Mouse (Mus musculus) telencephalon, adult 2 months (tissue): ENCODE measurements at regions not wholly inside any gene's neighbourhood (a gene's known extent, or its start where the extent isn't known, plus 50 kb on each side); places are given as distances from the start of the nearest gene placed in this dataset.

Experiments
- DNase-seq: peaks from one replicate; pipeline ENCODE4 v3.0.0-alpha.2; 2011; ENCODE audit warnings: low read depth, low spot score

DNA sequence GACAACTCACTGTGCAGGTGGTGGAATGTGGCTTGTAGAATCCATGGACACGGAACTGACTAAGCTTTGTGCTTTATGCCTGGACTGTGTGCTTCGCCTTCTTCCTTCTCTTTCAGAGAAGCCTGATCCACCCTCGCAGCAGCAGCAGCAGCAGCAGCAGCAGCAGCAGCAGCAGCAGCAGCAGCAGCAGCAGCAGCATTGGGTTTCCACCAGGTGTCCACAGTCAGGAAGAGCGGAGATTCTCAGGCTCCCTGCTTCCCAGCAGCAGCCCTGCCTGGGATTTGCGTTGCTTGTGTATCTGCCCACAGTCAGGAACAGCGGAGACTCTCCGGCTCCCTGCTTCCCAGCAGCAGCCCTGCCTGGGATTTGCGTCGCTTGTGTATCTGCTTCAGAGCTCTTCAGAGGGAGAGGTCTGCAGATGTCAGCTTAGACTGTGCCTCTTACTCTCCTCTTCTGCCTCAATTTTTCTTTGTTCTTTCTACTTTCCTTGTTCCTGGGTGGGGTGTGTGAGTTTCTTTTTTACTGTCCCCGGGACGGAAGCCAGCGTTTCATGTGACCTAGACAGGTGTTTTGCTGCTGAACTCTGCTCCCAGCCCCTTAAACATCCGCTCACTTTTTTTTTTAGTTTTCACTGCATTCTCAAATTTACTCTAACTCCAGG lies 168.1 kb upstream of the Olig3 start:
- peak; percentile 10 for DNase-seq

DNA sequence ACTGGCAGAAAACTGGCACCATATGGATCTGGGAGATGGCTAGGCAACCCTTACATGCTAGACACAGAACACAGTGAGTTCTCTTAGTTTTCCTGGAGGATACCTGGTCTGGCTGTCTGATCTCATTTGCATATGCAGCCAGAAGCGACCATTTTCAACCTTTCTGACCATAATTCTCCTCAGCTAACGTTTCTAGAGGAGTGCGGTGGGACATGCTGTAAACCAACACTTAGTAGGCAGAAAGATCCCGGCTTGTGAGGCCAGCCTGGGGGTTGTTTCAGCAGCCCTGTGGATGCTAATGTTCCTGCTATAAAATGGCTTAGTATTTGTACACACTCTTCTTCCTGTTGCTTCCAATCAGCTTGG lies 168.6 kb upstream of the Olig3 start:
- no peak for DNase-seq

DNA sequence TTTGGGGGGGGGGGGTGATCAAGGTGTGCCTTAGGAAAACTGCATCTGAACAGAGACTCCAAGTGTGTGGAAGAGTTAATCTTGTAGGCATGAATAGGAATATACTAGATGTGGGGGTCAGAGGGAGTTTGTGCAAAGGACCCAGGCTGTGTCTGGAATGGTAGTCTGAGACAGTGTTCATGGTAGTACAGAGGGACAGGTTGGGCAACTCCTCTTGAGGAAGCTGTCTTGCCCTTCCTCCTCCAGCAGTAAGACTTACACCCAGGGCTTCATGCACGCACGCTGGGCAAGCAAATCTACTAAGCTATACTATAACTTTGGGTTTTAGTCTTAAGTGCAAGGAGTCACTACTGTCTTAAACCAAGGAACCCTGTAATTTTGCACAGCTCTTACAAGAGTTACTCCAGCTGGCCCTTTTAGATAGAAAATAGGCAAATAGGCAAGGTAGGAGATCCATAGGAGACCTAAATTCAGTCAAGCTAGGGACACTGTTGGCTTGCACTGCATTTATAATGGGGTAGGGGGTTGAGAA lies 169.2 kb upstream of the Olig3 start:
- no peak for DNase-seq

DNA sequence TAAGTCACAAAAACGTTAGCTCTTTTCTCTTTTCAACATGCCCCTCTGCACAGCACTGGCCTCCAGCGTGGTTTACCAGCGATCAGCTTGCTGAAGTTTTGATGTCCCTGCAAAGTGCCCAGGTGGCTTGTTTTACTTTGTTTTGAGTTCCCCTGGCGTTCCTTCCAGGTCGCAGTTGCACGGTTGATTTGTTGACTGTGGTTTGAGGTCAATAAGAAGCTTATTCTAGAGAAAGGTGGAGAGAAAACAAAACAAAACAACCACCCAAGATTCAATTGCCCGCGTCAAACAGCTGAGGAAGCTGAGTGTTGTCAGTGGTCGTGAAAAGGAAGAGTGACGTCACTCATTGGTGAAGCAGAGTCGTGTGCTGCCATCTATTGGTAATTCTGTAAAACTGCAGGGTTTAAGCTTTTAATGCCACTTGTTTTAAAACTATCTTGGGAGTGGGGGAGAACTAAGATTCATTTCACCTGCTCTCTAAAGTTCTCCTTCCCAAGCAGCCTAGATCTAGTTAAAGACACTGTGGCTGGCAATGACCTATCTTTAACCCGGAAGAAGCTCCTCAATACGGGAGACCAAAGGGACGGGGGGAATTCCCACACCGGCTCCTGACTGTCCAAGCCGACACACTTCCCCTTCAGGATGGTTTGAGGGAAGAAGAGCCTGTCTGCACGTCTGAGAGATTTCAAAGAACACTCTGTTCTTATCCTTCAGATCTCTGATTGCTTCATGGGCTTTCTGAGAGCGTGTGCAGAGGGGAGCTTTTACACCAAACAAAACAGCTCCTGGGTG lies 170.3 kb upstream of the Olig3 start:
- peak; percentile 19 for DNase-seq

DNA sequence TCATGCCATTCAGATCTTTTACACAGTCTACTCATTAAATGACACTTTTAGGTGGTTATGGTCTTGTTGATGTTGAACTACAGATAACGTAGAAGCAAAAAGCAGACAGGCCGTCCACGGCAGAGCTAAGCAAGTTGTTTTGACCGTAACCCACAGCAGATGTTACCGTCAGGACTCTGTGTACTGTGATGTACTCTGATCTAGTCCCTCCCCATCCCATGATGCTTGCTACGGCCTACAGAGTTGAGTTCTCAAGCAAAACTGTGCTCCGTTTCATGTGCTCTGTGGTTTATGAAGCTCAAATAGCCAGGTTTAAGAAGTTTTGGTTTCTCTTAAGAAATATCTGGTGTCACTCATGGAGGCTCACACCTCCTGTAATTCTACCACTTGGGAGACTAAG lies 169.4 kb upstream of the Tnfaip3 start:
- no peak for DNase-seq

DNA sequence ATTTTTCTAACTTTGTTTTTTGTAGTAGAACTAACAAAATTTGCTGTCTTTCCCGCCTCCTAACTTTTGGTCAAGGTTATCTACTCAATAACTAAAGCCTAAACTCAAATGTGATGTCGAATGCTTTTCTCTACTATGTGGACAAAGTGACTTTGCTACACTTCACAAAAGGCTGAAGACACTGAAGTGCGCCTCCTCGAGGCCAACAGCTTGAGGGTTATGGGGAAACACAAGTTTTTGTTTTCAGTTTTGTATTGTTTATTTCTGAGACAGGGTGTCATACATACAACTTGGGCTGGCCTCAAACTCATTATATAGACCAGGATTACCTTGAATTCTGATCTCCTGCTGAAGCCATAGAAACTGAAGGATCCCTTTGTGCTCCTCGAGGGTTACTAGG lies 162.4 kb upstream of the Tnfaip3 start:
- DNase-seq = no peak

DNA sequence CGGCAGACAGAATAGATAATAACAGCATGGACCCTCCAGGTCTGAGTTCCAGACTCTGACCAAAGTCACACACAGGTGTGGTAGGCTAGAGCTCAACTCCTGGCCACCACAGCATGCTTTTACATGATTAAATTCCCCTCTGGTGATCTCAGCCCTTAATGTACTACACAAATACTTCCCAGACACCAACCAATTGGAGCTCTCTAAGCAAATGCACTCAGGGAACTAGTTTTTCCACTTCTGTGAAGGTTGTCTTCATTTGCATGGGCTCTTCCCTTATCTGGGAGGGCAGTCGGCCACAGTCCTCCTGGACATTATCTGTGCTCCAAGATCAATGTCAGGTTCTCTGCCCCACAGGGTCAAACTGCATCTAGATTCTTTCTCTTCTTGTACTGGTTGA lies 162.0 kb upstream of the Tnfaip3 start:
- DNase-seq = no peak

DNA sequence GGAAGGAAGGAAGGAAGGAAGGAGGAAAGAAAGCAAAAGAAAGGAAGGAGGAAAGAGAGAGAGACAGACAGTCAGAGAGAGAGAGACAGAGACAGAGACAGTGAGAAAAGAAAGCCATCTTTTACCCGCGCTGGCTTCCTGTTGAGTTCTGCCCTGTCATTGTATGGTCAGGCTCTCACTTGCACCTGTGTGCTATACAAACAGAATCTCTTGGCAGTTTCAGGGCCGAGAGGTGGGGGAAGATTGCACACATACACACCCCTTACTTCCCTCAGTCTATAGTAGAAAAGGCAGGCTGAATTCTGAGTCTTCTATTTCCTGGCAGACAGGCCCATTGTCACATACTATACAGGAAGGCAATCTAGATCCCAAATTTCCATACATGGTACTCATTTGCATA lies 160.8 kb upstream of the Tnfaip3 start:
- DNase-seq = no peak

DNA sequence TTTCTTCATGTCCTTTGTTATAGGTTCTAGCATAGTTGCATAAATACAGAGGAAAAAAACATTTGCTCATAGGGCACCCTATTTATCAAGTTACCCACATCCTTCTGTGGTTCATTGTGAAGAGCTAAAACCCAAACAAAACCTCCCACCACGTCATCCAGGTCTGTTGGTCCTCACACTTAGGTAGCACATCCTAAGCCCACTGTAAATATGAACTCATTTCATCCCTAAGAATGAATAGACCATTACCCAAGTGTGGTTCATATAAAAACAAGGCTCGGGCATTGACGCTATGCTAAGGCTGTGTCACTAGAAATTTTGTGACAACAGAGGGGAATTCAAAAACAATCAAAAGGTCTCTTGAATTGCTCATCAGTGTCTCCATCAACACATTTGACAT lies 156.4 kb upstream of the Tnfaip3 start:
- DNase-seq = no peak

DNA sequence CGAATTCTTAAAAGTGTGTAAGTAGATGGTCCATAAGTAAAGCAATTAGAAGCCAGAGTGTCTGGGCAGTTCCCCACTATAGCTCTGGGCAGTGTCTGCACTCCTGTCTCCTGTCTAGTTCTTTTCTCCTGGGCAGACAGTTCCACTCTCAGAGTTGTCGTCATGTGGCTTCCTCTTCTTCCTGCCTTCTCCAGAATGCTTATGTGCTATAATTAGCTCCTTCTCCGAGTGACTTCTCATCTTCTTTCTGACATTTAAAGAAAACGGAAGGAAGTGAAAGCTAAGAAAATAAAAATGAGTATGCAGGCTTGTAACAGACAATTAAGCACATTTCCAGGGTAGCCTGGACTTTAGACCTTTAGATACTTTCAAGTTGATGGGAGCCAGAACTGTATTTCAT lies 155.1 kb upstream of the Tnfaip3 start:
- peak; percentile 13 for DNase-seq

DNA sequence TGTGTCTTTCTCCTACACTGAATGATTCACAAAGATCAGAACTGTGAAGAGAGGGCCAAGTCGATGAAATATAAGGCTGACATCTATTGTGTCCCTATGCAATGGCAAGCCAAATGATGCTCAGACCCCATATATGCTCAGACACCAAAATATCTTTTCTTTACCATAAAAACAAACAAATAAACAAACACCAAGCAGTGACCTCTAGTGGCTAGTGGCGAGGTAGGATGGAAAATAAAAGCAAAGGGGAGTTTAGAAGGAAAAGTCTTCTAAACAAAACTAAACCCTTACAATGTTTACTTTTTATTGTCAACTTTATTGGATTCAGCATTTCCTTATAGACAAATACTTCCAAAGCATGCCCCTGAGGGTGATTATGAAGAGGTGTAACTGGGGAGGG lies 153.8 kb upstream of the Tnfaip3 start:
- DNase-seq = no peak

DNA sequence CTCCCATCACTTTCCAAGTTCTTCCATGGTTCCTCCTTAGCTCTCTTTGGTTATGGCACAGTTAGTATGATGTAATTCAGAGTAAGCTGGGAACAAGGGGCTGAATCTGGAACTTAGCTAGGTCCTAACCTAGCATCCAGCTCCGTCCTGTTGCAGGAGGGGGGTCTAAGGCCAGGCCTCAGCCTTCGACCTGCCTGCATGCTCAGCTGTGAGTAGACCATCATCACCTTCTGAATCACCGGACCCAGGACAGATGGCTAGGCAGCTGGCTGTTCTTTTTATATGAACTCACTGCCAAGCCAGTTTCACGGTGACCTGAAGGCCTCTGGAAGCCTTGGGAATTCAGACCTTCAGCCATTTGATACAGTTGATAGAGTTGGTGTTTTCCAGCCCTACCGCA lies 152.9 kb upstream of the Tnfaip3 start:
- DNase-seq = no peak

DNA sequence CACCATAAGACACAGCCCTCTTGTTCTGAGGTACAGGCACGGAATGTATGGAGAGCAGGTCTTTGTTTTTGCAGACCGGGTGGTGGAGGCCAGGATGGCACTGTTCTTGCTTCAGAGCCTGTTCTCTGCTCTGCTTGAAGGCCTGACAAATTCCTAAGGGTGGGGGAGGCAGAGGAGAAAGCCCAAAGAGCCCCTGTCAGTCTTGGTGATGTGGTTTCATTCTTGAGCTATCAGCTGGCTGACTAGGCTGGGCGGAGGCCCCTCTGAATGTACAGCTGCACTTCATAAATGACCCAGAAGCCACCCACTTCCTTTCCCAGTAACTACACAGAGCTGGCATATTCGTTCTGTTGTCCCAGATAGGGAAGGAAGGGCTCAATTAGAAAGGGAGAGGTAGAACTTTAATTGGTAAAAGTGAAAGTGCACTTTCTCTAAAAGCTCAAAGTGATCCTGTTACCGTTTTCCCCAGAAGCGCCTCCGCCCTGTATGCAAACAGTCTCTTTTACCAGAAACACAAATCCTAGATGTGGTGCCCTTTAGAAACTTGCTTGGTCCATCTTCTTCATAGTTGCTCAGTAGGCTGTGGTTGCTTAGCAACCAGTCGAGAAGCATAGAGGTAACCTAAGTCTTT lies 152.3 kb upstream of the Tnfaip3 start:
- DNase-seq = no peak

DNA sequence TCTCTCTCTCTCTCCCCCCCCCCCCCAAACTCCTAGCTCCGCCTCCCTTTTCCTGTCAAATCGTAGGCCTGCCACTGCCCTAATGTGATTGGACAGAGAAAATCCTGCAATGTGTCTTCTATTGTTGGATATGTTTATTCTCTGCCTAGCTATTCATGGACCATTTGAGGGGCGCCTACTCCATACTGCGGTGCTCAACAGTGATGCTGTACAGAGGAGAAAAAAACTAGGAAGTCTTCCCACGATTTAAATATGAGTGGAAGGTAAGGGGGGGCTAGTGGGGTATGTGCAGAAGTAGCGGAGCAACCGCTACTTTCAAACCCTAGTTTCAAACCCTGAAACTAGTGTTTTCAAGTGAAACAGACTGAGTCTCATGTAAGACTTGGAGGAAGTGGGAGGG lies 151.6 kb upstream of the Tnfaip3 start:
- no peak for DNase-seq

DNA sequence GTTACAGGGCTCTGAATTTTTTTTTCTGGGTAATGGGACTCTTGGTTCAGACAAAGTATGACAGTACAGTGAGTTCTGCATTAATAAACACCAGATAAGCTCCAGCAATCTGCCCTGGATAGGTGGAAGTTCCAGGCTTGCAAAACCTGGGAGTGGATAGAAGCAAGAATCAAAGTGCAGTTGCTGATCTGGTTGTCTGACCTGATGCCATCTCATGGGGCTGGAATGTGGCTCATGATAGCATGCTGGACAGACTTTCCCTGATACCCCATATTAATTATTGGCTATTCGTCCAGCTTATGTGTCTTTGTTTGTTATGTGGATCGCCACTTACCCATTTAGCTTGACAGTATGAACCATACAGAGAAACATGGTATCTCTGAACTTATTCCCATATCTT lies 146.6 kb upstream of the Tnfaip3 start:
- no peak for DNase-seq

DNA sequence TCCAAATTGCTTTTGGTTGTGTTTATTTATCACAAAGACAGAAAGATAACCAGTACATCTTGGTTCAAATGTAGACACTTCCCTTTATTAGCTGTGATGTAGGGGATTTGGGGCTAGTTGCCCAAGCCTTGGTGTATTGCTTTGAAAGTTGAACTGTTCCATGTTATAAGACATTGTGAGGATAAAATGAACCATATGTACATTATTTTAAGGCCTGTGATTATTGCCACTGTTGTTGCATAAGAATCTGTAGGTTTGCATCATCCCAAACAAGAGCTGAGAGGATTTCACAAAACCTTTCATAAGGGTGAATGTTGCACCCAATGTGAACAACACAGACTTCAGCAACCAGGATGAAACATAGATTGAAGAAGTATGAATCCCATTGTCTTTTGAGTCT lies 145.7 kb upstream of the Tnfaip3 start:
- DNase-seq = no peak

DNA sequence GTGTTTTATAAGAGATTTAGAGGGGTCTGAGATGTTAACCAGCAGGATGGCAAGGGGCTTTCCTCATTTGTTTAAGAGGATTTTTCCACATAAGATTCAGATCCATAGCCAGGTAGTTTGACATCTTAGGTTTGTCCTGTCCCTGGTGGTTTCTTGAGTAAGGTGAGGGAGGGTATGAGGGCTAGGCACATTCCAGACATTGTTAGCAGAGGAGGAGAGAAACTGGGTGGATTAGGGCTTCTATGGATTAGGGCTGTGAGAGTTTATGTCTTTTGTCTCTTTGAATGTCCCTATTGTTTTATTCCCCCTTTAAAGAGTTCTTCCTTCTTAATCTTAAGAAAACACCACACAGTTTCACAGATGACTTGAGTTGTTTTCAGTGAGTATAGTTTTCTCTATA lies 138.6 kb upstream of the Tnfaip3 start:
- DNase-seq = no peak

DNA sequence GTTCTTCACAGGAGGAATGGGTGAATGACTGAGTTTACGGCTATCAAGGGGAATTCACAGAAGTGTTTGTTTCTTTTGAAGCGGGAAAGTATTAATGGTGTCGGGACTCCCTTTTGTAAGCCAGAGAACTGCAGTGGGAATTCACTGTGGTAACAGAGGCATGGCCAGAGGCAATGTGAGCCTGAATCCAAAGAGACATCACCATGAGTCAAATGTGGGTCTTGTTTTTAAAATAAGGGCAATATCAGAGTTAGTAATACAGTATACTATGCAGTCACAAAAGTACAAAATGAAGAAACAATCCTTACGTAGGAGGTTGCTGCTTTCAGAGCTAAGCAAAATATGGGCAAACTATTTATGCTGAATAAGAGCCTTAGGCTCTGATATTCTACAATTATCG lies 137.3 kb upstream of the Tnfaip3 start:
- DNase-seq = no peak

DNA sequence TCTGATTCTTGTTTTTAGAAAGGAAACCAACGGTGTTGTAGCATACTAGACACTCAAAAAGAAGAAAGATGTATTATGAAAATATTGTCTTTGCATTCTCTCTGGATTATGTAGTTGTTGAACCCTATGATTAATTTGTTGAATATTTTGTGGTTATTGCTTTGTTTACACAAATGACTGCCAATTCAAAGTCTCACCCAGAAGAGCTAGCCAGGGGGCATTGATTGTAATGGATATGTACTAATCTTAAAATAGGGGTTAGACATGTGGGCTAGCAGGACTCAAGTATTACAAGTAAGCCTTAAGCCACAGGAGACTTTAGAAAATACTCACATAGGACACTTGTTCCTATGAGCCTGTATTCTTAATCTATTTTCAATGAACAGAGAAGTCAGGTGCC lies 135.3 kb upstream of the Tnfaip3 start:
- DNase-seq = no peak

DNA sequence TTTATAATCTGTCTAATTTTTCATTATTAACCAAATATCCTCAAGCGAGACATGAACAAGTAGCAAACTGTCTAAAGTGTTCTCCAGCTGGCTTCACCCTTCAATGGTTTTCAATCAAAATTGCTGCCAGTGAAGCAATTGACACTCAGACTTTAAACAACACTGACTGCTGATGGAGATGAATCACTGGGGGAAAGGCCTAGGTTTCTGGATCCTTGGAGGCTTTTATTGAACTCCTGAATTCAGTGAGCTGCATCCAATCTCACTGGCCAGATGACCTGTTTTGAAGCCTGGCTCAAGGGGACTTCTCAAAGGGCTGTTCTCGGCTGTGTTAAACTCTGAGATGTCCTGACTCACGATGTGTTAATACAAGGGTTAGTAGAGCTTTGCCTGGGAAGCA lies 134.5 kb upstream of the Tnfaip3 start:
- DNase-seq = no peak

DNA sequence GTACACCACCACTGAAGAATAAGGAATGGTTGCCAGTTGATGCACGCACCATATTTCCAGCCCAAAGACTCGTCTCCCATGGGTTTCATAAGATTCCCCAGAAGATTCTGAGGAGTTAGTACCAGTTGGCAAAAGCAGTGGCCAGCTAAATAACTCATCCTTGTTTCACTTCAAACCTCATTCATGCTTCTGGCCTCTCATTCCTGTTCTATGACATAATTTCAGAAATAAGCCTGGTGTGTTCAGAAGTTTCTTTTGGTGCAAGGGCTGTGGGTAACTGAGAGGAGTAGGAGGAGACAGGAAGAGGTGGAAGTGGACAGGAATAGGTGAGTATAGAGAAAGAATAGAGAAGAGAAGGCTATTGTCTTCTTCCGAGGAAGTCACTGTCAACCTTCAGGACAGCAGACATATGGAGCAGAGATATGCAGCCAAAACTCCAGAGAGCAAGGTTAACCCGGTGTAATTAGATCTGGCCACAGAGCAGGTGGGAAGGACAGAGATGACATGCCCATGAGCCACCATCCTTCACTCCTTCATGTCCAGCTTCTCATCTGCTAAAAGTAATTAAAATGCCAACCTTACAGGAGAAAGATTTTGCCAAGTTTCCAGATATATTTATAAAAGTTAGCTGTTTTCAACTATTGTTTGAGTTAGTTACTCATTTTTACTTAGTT lies 133.9 kb upstream of the Tnfaip3 start:
- no peak for DNase-seq

DNA sequence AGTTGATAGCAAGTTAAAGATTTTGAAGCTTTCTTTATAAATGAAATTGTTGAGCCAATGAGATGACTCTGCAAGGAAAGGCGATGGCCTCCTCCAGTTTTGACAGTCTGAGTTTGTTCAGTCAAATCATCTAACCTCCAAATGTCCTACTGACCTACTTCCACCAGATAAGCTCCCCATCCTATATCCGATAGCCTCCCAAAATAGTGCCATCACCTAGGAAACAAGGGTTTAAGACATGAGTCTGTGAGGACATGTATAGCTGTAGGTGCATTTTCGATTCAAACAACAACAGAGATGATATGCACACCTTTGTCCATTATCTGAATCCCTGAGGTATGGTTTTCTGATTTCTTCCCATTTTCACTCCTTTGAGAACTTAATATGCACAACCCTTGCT lies 126.0 kb upstream of the Tnfaip3 start:
- no peak for DNase-seq
